Mouse (Mus musculus): ENCODE measurements around the gene Camk1g.

Gene Camk1g

DNA sequence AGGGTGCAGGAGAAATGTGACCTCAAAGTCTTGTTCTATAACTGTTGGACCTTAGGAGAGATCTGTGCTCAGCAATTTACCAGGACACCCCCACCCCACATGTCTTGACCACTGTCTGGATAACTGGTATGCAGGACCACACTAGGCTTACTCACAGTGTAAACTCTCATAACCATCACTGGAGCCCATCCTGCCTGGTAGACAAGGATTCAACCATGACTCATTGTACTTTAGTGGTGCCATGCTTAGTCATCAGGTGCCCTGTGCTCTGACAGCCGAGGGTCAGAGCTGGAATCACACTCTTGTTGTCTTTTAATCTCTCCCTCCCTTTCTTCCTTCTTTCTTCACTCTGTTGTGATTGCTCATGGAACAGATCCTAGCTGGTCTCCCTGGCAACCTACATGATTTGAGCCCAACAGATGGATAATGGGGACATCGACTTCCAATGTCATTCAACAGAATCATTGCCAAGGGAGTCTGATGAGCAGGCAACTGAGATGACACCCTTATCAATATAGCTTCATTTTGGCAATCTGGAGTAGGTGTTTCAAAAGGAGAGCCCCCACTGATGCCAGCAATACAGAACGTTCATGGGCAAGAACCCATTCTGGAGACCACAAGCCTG is 71.8 kb downstream of the Camk1g start:
- no peak for DNase-seq
